Mouse (Mus musculus) gastrocnemius, adult 18-20 months (tissue): ENCODE data around the gene Acsl5. TPM values are rescaled to one million over a fixed set of nuclear protein-coding genes. Genes with fewer than 3 reads are reported as not detected.

ENCODE experiments used
- DNase-seq: peaks from one replicate; pipeline ENCODE4 v3.0.0; 2021; ENCODE audit warnings: low spot score
- total RNA-seq, 2 experiments: library from RNA; stranded (reverse); gene quantifications; 2 replicates each; pipeline ENCODE4 v1.2.3; 2021

Gene Acsl5
- total RNA-seq, 2 experiments from 2014 or later: 2.7 to 5.1 TPM

- DNase-seq: no peak
Measured at GRCm38 (mm10) chr19:55236564-55236963, 15.2 kb upstream of the Acsl5 start.

GRCm38 (mm10) chr19:55239766-55240426 is 11.8 kb upstream of the Acsl5 start:
- no peak for DNase-seq

- no peak for DNase-seq
Measured at GRCm38 (mm10) chr19:55241186-55241645, 10.5 kb upstream of the Acsl5 start, which contains the start of gene Gucy2g. TSS of gene Gucy2g (minus strand) at chr19:55241236.

- peak; percentile 38 for DNase-seq
Measured at GRCm38 (mm10) chr19:55244791-55245231, 6.9 kb upstream of the Acsl5 start.

GRCm38 (mm10) chr19:55247563-55247962 is 4.2 kb upstream of the Acsl5 start:
- no peak for DNase-seq

- DNase-seq: no peak
Measured at GRCm38 (mm10) chr19:55247991-55248520, 3.7 kb upstream of the Acsl5 start.

- no peak for DNase-seq
Measured at GRCm38 (mm10) chr19:55250451-55250850, 1.3 kb upstream of the Acsl5 start.

- DNase-seq: peak; percentile 9
Measured at GRCm38 (mm10) chr19:55253239-55253569, 1.5 kb downstream of the Acsl5 start.

GRCm38 (mm10) chr19:55253570-55254441 is 2.1 kb downstream of the Acsl5 start:
- DNase-seq: peak; percentile 41

GRCm38 (mm10) chr19:55254513-55255016 is 2.8 kb downstream of the Acsl5 start:
- no peak for DNase-seq

- DNase-seq: no peak
Measured at GRCm38 (mm10) chr19:55256156-55256555, 4.4 kb downstream of the Acsl5 start.

GRCm38 (mm10) chr19:55257656-55258375 is 6.1 kb downstream of the Acsl5 start:
- DNase-seq: no peak

GRCm38 (mm10) chr19:55258514-55258913 is 6.8 kb downstream of the Acsl5 start:
- DNase-seq: no peak

GRCm38 (mm10) chr19:55260389-55261184 is 8.8 kb downstream of the Acsl5 start:
- no peak for DNase-seq

- no peak for DNase-seq
Measured at GRCm38 (mm10) chr19:55265269-55265668, 13.5 kb downstream of the Acsl5 start.

- DNase-seq: no peak
Measured at GRCm38 (mm10) chr19:55266786-55267185, 15.0 kb downstream of the Acsl5 start.

GRCm38 (mm10) chr19:55268150-55268549 is 16.4 kb downstream of the Acsl5 start:
- DNase-seq: no peak

GRCm38 (mm10) chr19:55269051-55269450 is 17.3 kb downstream of the Acsl5 start:
- DNase-seq: no peak

- DNase-seq: no peak
Measured at GRCm38 (mm10) chr19:55271448-55271847, 19.7 kb downstream of the Acsl5 start.

- no peak for DNase-seq
Measured at GRCm38 (mm10) chr19:55273340-55273739, 21.6 kb downstream of the Acsl5 start.

- no peak for DNase-seq
Measured at GRCm38 (mm10) chr19:55276100-55276499, 24.4 kb downstream of the Acsl5 start.
